9 mouse cellular contexts compared by ENCODE assay signal in the genomic region with DNA sequence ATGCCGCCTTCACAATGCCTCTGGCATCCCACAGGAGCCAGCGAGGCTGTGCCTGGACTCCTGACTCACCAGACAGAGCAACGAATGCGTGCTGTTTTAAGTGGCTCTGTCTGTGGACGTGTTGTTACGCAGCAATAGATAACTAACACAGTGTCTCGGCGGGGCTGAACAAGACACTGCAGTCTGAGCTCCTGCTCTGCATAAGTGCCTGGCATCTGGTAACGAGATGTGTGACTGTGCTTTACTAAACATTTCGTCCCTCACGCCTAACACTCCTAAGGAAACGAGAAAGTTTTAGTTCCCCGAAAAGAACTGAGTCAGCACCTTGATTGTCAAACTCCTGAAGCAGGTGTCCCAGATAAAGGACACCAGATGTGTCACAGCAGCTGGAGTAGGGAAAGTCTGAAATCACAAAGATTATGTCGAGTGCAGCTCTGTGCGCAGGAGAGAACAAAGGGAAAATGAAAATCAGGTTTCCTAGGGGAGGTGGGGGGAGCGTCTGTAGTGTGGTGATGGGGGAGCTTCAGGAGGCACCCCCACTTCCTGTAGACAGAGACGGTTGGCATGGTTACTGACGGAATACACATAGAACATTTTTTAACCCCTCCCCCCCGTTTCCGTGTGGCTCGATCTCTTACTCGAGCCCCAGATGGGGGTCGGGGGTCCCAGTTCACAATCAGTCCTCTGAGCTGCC.
A peak's percentile ranks its signal among the peaks of the same experiment; 100 is the strongest.
DNase-seq lines count a peak whose midpoint lies in the region; ATAC-seq and TF ChIP-seq lines count a peak whose summit lies in the region.
"Had no signal": no experiment of that assay in that cellular context is flagged by ENCODE, and none has a peak within 500 bp of the region (broad histone marks: within the 10 kb centered on the region; RNA-seq: fewer than 3 reads in every experiment).

No protein-coding gene starts in this region.

- peak overlapping the region; percentile 73 for H3K27ac ChIP-seq in neural tube, embryonic 11.5 days (ENCODE audit: low read depth, low read length)
- H3K27ac ChIP-seq in forebrain, embryonic 12.5 days: peak overlapping the region; percentile 63; the same call in 1 of the 2 replicates
- no peak overlapping the region for H3K27ac ChIP-seq in limb, embryonic 14.5 days (replicated peaks; ENCODE audit: low read depth, low read length)
- H3K27ac ChIP-seq: macrophage had no signal

- intact Hi-C loops in gastrocnemius, postnatal 36 days (cut with DNase I): no loop called here
- intact Hi-C loops in left cerebral cortex, postnatal 10 days (cut with DNase I): no loop called here

- no peaks in the 10 kb centered on the region for H3K36me3 ChIP-seq in neural tube, embryonic 11.5 days (ENCODE audit: control insufficient read depth, insufficient read depth, low read length)
- no peaks in the 10 kb centered on the region for H3K36me3 ChIP-seq in forebrain, embryonic 12.5 days (replicated peaks)
- H3K36me3 ChIP-seq in limb, embryonic 14.5 days (ENCODE audit: control insufficient read depth, insufficient read depth, low read length): peaks cover 4% of the 10 kb centered on the region; the same call in 1 of the 2 replicates

- no peak for ATAC-seq in neural tube, embryonic 11.5 days (ENCODE audit: insufficient read depth, low FRiP score, low TSS enrichment)
- ATAC-seq in forebrain, embryonic 12.5 days (ENCODE audit: low FRiP score): 0 out of 2 replicates have a peak, but pooled peaks have one; percentile 10
- ATAC-seq in limb, embryonic 14.5 days (ENCODE audit: low FRiP score, low read depth): peak; percentile 27; the same call in 1 of the 2 replicates

- H3K9ac ChIP-seq in neural tube, embryonic 11.5 days (ENCODE audit: low read length): peak overlapping the region; percentile 22; the same call in 1 of the 2 replicates
- H3K9ac ChIP-seq in forebrain, embryonic 12.5 days: no peak overlapping the region
- H3K9ac ChIP-seq in limb, embryonic 14.5 days (ENCODE audit: low read depth, low read length, severe bottlenecking): no peak overlapping the region

- no peaks in the 10 kb centered on the region for H3K27me3 ChIP-seq in neural tube, embryonic 11.5 days (ENCODE audit: control insufficient read depth, insufficient read depth, low read length)
- H3K27me3 ChIP-seq in forebrain, embryonic 12.5 days: no peaks in the 10 kb centered on the region
- H3K27me3 ChIP-seq in limb, embryonic 14.5 days (ENCODE audit: control insufficient read depth, insufficient read depth, low read length): no peaks in the 10 kb centered on the region

- H3K4me2 ChIP-seq in neural tube, embryonic 11.5 days (ENCODE audit: low read depth): 0 out of 2 replicates have a peak overlapping the region, but pooled peaks have one; percentile 7
- H3K4me2 ChIP-seq in forebrain, embryonic 12.5 days: peak overlapping the region; percentile 15; the same call in 1 of the 2 replicates
- peak overlapping the region; percentile 22 for H3K4me2 ChIP-seq in limb, embryonic 14.5 days (replicated peaks; ENCODE audit: low read depth, low read length, severe bottlenecking)

- no peak for TF ChIP-seq POLR2A in limb, embryonic 14.5 days (IDR thresholded peaks at IDR 0.05; ENCODE audit: borderline replicate concordance, extremely low read depth, insufficient read depth, insufficient read length)

- no peak overlapping the region for H3K4me3 ChIP-seq in neural tube, embryonic 11.5 days (ENCODE audit: low read depth, low read length)
- H3K4me3 ChIP-seq in forebrain, embryonic 12.5 days (replicated peaks): no peak overlapping the region
- H3K4me3 ChIP-seq in limb, embryonic 14.5 days (replicated peaks; ENCODE audit: low read length): no peak overlapping the region

- DNase-seq in neural tube, embryonic 11.5 days (ENCODE audit: low spot score): no peak
- no peak for DNase-seq in neural tube, embryonic 10.5 days (ENCODE audit: extremely low spot score, low spot score)
- DNase-seq in limb, embryonic 14.5 days (ENCODE audit: low spot score): peak; percentile 62
- DNase-seq in thymus, postnatal 14 days: peak; percentile 69
- DNase-seq in cerebellum, adult 8-10 months: no peak
- DNase-seq in gastrocnemius, postnatal 36 days: no peak
- no peak for DNase-seq in left cerebral cortex, postnatal 10 days (ENCODE audit: extremely low spot score in 1 of 2, low spot score in 2 of 2)

- H3K4me1 ChIP-seq in neural tube, embryonic 11.5 days (ENCODE audit: control insufficient read depth, insufficient read depth, low read length): peaks cover 25% of the 10 kb centered on the region
- H3K4me1 ChIP-seq in forebrain, embryonic 12.5 days: peaks cover 68% of the 10 kb centered on the region
- peaks cover 50% of the 10 kb centered on the region for H3K4me1 ChIP-seq in limb, embryonic 14.5 days (ENCODE audit: control insufficient read depth, insufficient read depth, low read length)

- WGBS in neural tube, embryonic 11.5 days: 58% methylated on average over 23 of the region's 23 CpGs
- WGBS in forebrain, embryonic 12.5 days: 39% methylated on average over 23 of the region's 23 CpGs
- WGBS in limb, embryonic 14.5 days: 20% methylated on average over 23 of the region's 23 CpGs

- H3K9me3 ChIP-seq in neural tube, embryonic 11.5 days (ENCODE audit: control insufficient read depth, low read length): no peaks in the 10 kb centered on the region
- H3K9me3 ChIP-seq in forebrain, embryonic 12.5 days: no peaks in the 10 kb centered on the region
- no peaks in the 10 kb centered on the region for H3K9me3 ChIP-seq in limb, embryonic 14.5 days (ENCODE audit: control insufficient read depth, low read length)

Comparison
In these comparisons a context has a peak if more than half of its experiments do, and no peak if none do; other contexts are left out.
1. DNase-seq: peak in limb, embryonic 14.5 days (single experiment) and thymus, postnatal 14 days (single experiment); none in neural tube, embryonic 11.5 days (single experiment), neural tube, embryonic 10.5 days (single experiment), cerebellum, adult 8-10 months (single experiment), gastrocnemius, postnatal 36 days (0 of 2) and left cerebral cortex, postnatal 10 days (0 of 2).
2. Peak in every context shown above with its lines, with median percentiles within 50 percentile points of each other: H3K4me2 ChIP-seq.